Mouse (Mus musculus) midbrain, embryonic 11.5 days (tissue): Measurements from ENCODE around the gene Tmem79. TPM values are rescaled to one million over a fixed set of nuclear protein-coding genes. Genes with fewer than 3 reads are reported as not detected.

ENCODE experiments used
- ATAC-seq: fragments of 200-750 bp; cut with Nextera tagmentation; 2 replicates; pipeline ENCODE4 v1.8.0; 2017; ENCODE audit warnings: moderate TSS enrichment, moderate library complexity; ENCODE audit not compliant: low FRiP score
- DNase-seq: peaks from one replicate; pipeline ENCODE4 v3.0.0; 2015; ENCODE audit warnings: low spot score; ENCODE audit errors: missing footprints
- H3K27ac ChIP-seq: fragments of 300-500 bp; sonication (generic); 2 replicates; pipeline ENCODE4 v1.5.1; 2014; ENCODE audit warnings: low read depth, low read length
- H3K27me3 ChIP-seq: fragments of 300-500 bp; sonication (generic); 2 replicates; pipeline ENCODE4 v1.6.1; 2014; ENCODE audit warnings: mild to moderate bottlenecking, low read length, moderate library complexity, mixed read lengths; ENCODE audit not compliant: control insufficient read depth, insufficient read depth
- H3K36me3 ChIP-seq: fragments of 300-500 bp; sonication (generic); 2 replicates; pipeline ENCODE4 v1.6.1; 2014; ENCODE audit warnings: mild to moderate bottlenecking, low read length, moderate library complexity, mixed read lengths; ENCODE audit not compliant: control insufficient read depth, insufficient read depth
- H3K4me1 ChIP-seq: fragments of 300-500 bp; sonication (generic); 2 replicates; pipeline ENCODE4 v1.6.1; 2014; ENCODE audit warnings: low read length; ENCODE audit not compliant: control insufficient read depth, insufficient read depth
- H3K4me2 ChIP-seq: fragments of 300-500 bp; sonication (generic); 2 replicates; pipeline ENCODE4 v1.6.1; 2014; ENCODE audit warnings: mild to moderate bottlenecking, moderate library complexity
- H3K4me3 ChIP-seq: fragments of 300-500 bp; sonication (generic); 2 replicates; pipeline ENCODE4 v1.5.1; 2014; ENCODE audit warnings: low read depth, low read length
- H3K9ac ChIP-seq: fragments of 300-500 bp; sonication (generic); 2 replicates; pipeline ENCODE4 v1.6.1; 2014; ENCODE audit warnings: low read length
- H3K9me3 ChIP-seq: fragments of 300-500 bp; sonication (generic); 2 replicates; pipeline ENCODE4 v1.6.1; 2016; ENCODE audit warnings: low read length; ENCODE audit not compliant: control insufficient read depth
- WGBS: fragments of 180-500 bp; shearing (Covaris S2); extraction: QIAGEN DNeasy Blood & Tissue Kit; methylation state at CpG from one replicate; pipeline ENCODE4 v1.1.7; 2014; 5-methylcytosine and 5-hydroxymethylcytosine counted together
- polyA plus RNA-seq: library from polyadenylated mRNA; unstranded; fragments of >200 nt; fragmentation: Nextera tagmentation; extraction: Ambion mirVana; gene quantifications from 2 replicates; pipeline ENCODE4 v1.2.1, GENCODE M21; 2014

Tmem79 gene
- polyA plus RNA-seq, 1 experiment from 2014 or later = 1.4 TPM

- peaks cover 57% of the 10 kb centered on the region for H3K36me3 ChIP-seq
- DNase-seq (no peak), ATAC-seq (no peak)
These were observed 23.6 kb upstream of the Tmem79 start for GRCm38 (mm10) chr3:88359584-88359983.

GRCm38 (mm10) chr3:88354396-88355165 is 18.6 kb upstream of the Tmem79 start:
- 94% methylated on average over 8 of the region's 8 CpGs for WGBS
- no peaks in the 10 kb centered on the region for H3K9me3 ChIP-seq
- no peak for DNase-seq

More at GRCm38 (mm10) chr3:88359584-88359983, 23.6 kb upstream of the Tmem79 start:
- Histone ChIP-seq H3K4me3 (no peak overlapping the region), H3K4me1 (no peaks in the 10 kb centered on the region), H3K4me2 (no peak overlapping the region), H3K9ac (no peak overlapping the region), H3K27ac (no peak overlapping the region), H3K27me3 (peaks cover 3% of the 10 kb centered on the region), H3K9me3 (no peaks in the 10 kb centered on the region)
- 70% methylated on average over 5 of the region's 5 CpGs for WGBS

GRCm38 (mm10) chr3:88352907-88353306 is 17.0 kb upstream of the Tmem79 start:
- Histone ChIP-seq H3K36me3 (peaks cover 64% of the 10 kb centered on the region), H3K9ac (no peak overlapping the region), H3K4me1 (no peaks in the 10 kb centered on the region), H3K27ac (no peak overlapping the region), H3K4me3 (no peak overlapping the region), H3K9me3 (no peaks in the 10 kb centered on the region), H3K27me3 (no peaks in the 10 kb centered on the region), H3K4me2 (no peak overlapping the region)
- DNase-seq (no peak), ATAC-seq (no peak)
- WGBS = 97% methylated on average over 9 of the region's 9 CpGs

More at GRCm38 (mm10) chr3:88354396-88355165, 18.6 kb upstream of the Tmem79 start:
- no peaks in the 10 kb centered on the region for H3K4me1 ChIP-seq
- H3K27ac ChIP-seq = no peak overlapping the region
- no peak for ATAC-seq
- H3K36me3 ChIP-seq = peaks cover 73% of the 10 kb centered on the region
- no peak overlapping the region for H3K4me3 ChIP-seq
- H3K9ac ChIP-seq = no peak overlapping the region
- H3K27me3 ChIP-seq = no peaks in the 10 kb centered on the region
- H3K4me2 ChIP-seq = no peak overlapping the region

- H3K4me1 ChIP-seq = no peaks in the 10 kb centered on the region
- H3K27ac ChIP-seq = no peak overlapping the region
- H3K9me3 ChIP-seq = no peaks in the 10 kb centered on the region
- no peak overlapping the region for H3K4me3 ChIP-seq
- ATAC-seq (no peak), DNase-seq (no peak)
- no peak overlapping the region for H3K4me2 ChIP-seq
- WGBS = 91% methylated on average over 13 of the region's 13 CpGs
- peaks cover 59% of the 10 kb centered on the region for H3K36me3 ChIP-seq
- H3K27me3 ChIP-seq = no peaks in the 10 kb centered on the region
- H3K9ac ChIP-seq = no peak overlapping the region
These were observed 14.8 kb upstream of the Tmem79 start for GRCm38 (mm10) chr3:88350732-88351131.

GRCm38 (mm10) chr3:88339006-88339405 is 3.1 kb upstream of the Tmem79 start:
- H3K9ac ChIP-seq = no peak overlapping the region

GRCm38 (mm10) chr3:88338316-88338715 is 2.4 kb upstream of the Tmem79 start:
- no peak for DNase-seq
- Histone ChIP-seq H3K27me3 (no peaks in the 10 kb centered on the region), H3K4me2 (no peak overlapping the region), H3K9me3 (no peaks in the 10 kb centered on the region), H3K4me1 (peaks cover 10% of the 10 kb centered on the region), H3K27ac (no peak overlapping the region), H3K36me3 (peaks cover 12% of the 10 kb centered on the region), H3K4me3 (no peak overlapping the region), H3K9ac (no peak overlapping the region)
- ATAC-seq = no peak
- 94% methylated on average over 7 of the region's 7 CpGs for WGBS

More at GRCm38 (mm10) chr3:88339006-88339405, 3.1 kb upstream of the Tmem79 start:
- Histone ChIP-seq H3K4me2 (no peak overlapping the region), H3K4me1 (peaks cover 10% of the 10 kb centered on the region), H3K27me3 (no peaks in the 10 kb centered on the region), H3K27ac (no peak overlapping the region), H3K9me3 (no peaks in the 10 kb centered on the region), H3K4me3 (no peak overlapping the region), H3K36me3 (peaks cover 19% of the 10 kb centered on the region)
- no peak for ATAC-seq
- no peak for DNase-seq
- WGBS = 76% methylated on average over 3 of the region's 3 CpGs

- Histone ChIP-seq H3K27ac (no peak overlapping the region), H3K36me3 (peaks cover 4% of the 10 kb centered on the region), H3K4me3 (no peak overlapping the region), H3K27me3 (no peaks in the 10 kb centered on the region), H3K9me3 (no peaks in the 10 kb centered on the region), H3K9ac (no peak overlapping the region), H3K4me2 (peak overlapping the region; percentile 71; the same call in 1 of the 2 replicates), H3K4me1 (peaks cover 10% of the 10 kb centered on the region)
- DNase-seq (no peak), ATAC-seq (no peak)
- WGBS = 93% methylated on average over 11 of the region's 11 CpGs
These were observed 1.5 kb upstream of the Tmem79 start for GRCm38 (mm10) chr3:88337367-88338020.

- H3K4me2 ChIP-seq = peak overlapping the region; percentile 71
- H3K4me3 ChIP-seq = peak overlapping the region; percentile 84
- no peaks in the 10 kb centered on the region for H3K36me3 ChIP-seq
- H3K9me3 ChIP-seq = no peaks in the 10 kb centered on the region
- DNase-seq (peak; percentile 87), ATAC-seq (peak; percentile 61)
- peaks cover 10% of the 10 kb centered on the region for H3K4me1 ChIP-seq
- WGBS = 1% methylated on average over 27 of the region's 27 CpGs
- H3K9ac ChIP-seq = peak overlapping the region; percentile 97
- peak overlapping the region; percentile 86 for H3K27ac ChIP-seq
- no peaks in the 10 kb centered on the region for H3K27me3 ChIP-seq
These were observed 403 bp downstream of the Tmem79 start for GRCm38 (mm10) chr3:88335436-88336053.
